Mouse (Mus musculus): ENCODE data around the gene Scn9a.

The Scn9a gene

DNA sequence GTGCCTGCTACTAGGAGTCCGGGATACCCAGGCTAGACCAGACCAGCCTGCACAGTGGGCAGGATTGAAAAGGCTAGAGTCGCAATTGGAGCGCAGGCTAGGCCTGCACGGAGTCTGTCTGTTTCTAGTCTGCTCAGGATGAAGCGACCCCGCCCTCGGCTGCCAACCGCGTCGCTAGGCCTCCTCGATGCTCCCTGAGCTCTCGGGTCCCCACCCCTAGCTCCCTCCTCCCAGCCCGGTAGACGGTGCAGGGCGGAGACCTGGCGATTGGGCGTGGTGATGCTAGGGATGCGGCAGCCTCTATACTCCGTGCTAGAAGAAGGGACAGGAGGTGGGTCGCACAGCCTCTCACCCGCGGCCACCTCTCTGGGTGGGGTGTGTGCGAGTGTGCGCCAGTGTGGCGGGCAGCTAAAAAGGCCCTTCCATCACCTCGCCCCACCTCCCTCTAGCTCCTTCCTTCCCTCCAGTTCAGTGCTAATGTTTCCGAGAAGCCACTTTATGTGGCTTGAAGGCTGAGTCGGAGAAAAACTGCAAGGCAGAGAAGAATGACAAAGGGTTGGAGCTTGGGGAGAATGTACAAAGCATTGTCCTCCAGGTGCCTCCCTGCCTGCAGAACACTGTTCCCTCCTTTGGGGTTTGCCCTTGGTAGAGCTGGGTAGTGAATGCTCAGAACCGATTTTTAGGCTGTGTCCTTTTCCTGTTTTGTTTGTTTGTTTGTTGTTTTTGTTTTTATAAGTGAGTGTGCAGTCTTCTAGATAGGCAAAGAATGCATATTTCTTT is at the start of gene Scn9a:
Scn9a (minus strand) TSS at position 383 of the 780 bp plus-strand sequence.
- DNase-seq (ENCODE audit: extremely low spot score, low read depth, low spot score) = no peak

DNA sequence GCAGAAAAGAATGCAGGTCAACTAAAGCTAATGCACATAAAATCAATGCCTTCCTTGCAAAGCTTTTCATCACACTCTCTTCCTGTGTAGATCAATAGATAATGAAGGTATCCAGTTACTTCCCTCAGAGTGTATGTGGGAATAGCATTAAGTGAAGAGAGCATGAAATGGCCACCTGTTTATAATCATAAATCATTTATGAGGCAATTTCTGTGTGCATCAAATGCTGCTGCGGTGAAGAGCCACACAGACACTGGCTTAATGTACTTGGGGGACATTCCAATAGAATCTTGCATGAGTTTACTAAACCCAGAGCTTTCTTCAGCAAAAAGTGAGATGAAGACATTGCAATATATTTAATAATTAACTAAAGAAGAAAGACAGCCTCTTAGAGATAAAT is 27.2 kb upstream of the Scn9a start:
- DNase-seq (ENCODE audit: extremely low spot score, low read depth, low spot score) = no peak

DNA sequence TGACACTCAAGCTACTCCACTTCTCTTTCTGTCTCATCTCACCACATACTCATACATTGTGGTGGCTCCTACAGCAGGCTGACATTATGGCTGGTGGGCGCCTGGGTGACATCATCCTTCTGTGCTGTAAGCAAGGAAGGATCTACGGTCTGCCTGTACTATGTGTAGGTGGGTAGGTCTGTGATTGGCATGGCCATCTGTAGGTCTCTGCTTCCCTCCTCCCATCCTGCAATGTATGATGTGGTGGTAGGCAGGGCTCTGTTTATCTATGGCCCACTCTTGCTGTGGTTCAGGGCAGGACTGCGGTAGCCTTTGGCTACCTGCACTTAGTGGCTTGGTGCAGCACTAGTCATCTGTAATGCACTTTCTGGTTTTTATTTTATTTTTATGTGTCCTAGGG is 21.7 kb upstream of the Scn9a start:
- DNase-seq (ENCODE audit: extremely low spot score, low read depth, low spot score) = no peak

DNA sequence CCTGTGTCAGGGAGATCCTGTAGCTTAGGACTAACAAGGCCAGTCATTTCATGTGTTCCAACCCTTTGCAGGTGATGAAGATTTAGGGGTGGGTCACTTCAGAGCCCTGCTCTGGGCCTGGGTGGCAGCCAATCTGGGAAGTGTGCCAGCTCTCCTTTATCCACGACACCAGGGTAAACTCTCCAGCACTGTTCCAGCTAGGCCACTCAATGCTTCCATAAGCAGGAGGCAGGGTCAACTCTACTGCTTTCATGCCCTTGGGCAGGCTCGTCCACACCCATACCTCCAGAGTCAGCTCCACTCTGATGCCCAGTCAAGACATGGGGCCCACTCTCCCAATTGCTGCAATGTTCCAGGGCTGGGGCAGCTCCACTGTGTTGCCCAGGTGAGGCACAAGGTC is 20.7 kb upstream of the Scn9a start:
- DNase-seq (ENCODE audit: extremely low spot score, low read depth, low spot score) = no peak

DNA sequence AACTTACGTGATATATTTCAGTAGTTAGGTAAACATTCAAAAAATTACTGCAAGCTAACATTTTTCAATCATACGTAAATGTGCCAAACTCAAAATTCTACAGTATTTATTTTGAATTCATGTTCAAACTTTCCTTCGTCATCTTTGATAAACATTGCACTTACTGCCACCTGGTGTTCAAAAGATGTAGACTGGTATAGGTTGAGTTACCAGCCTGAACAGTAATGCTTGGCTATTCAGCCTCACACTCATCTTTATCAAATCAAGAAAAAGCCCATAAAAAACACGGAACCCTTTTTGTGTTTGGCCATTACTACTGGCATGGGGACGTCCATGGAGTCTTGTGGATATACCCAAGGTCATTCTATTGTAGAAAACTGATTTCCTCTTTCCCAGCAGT is 9.6 kb upstream of the Scn9a start:
- peak; percentile 12 for DNase-seq (ENCODE audit: extremely low spot score, low read depth, low spot score)

DNA sequence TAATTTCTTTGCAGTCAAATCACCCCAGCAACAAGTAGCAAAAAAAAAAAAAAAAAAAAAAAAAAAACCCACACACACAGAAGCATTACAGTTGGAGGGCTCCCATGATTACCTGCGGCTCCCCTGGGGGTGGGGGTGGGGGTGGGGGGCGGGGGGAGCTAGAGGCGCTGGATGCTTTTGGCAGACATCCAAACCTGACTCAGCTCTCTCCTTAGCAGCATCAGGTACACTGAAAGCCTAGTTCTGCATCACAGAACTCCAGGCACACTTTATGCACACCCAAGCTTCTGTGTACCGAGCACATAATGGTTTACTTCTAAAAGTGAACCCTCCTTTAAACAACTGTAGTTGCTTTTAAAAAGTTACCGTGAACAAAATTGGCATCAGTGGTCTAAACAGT is 2.0 kb downstream of the Scn9a start:
- DNase-seq (ENCODE audit: extremely low spot score, low read depth, low spot score) = no peak

DNA sequence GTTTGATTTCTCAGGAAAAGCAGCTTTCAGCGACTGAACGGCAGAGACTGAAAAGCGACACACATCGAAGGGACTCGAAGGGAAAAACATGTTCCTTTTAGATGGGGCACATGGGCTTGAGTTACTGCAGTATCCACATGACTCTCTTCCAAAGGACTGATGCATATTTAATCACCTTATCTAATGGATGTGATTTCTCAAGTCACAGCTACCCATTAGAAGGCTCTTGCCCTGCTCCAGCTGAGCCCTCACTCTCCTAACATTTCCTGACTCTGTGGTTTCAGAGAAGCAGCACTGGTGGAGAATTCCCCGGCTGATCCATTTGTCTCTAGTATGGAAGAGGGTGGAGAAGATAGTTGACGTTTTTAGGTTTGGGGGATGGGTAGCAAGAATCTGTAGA is 23.7 kb downstream of the Scn9a start:
- no peak for DNase-seq (ENCODE audit: extremely low spot score, low read depth, low spot score)

DNA sequence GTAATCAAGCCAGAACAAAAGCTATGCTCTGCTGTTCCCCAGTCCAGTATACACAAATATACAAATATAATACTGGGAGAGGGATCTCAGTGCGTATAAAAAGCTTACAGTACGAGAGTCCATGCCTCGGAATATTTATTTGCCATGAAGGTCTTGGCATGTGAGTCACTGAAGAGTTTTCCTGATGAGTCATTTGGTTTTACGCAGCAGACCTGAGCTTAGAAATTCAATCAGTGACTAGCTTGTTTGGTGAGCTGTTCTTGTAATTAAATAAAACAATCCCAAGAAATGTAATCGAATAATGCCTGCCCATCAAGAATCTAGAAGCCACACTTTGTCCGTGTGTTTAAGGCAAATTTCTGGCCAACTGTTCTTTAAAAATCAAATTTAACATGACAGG is 37.4 kb downstream of the Scn9a start:
- no peak for DNase-seq (ENCODE audit: extremely low spot score, low read depth, low spot score)

DNA sequence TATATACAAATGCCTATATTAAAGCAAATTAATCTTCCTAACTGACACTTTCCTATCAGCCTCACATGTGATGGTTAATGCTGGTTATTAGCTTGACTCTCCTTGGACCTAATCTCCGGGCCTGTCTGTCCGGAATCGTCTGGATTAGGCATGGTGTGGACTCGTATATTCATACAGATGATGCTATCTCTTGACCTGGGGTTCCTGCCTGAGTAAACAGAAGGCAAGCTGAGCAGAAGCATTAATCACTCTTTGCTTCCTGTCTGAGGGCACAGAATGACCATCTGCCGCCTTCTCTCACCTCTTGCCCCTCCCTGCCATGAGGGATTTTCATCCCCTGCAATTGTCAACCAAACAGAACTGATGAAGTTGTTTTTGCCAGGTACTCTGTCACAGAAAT is 38.6 kb downstream of the Scn9a start:
- no peak for DNase-seq (ENCODE audit: extremely low spot score, low read depth, low spot score)

DNA sequence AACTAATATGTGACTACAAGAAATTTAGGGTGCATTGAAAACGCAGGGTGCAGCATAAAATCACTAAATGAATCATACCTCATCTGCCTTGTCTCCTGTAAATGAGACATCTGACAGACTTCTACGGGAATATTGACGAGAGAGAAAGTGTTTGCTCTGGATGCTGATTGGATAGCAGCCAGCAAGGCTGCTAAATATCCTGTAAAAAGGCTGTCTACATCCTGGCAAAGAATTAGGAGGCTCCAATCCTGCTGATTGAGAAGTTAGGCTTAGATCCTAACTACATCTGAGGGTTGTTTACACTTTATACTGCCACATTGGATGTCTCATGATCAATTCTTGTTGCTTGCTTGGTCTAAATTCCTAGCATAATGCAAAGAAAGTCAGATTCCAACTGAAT is 44.6 kb downstream of the Scn9a start:
- no peak for DNase-seq (ENCODE audit: extremely low spot score, low read depth, low spot score)

DNA sequence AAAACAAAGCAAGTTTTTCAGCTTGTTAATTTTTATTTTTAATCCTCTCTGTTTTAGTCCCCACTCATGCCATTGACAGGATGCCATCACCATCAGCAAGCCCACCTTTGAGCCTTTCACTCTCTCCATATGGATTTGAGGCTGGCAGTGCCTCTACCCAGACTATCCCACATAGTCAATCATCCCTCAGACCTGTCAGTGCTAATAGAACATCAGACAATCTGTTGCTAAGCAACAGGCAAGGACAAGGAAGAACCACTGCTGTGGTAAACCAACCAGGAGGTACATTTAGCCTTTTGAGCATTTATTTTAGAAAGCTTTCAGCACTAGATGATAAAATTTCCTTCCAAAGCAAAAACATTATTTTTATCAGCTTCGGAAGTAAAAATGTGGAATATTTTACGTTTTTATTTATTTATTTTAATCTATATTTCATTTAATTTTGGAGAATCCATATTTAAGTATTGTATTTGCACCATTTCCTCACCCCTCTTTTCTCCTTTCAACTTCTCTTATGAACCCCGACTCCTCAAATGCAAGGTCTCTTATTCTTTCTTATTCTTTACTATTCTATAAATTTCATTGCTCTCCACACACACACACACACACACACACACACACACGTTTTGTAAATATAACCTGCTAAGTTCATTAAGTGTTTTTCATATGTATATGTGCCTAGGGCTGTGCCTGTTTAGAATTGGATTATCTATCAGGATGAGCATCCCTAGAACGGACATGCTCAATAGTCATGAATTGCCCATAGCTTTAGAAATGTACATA is 54.5 kb downstream of the Scn9a start:
- no peak for DNase-seq (ENCODE audit: extremely low spot score, low read depth, low spot score)

DNA sequence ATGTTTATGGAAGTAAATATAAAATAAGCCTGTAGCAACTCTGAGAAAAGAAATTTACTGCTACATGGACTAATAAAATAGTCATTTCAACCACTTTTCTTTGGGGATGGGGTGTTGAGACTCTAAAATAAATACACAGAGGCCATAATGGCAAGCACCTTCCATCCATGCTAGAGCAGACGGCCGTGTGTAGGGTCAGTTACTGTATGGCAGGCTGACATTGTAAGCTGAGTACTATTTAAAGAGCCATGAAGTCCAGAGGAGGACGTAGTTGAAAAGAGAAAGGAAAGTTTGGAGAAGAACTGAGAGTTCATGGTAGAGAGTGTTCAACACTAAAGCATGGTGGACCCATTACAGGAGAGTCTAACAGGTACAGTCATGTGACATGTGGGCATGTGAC is 86.5 kb downstream of the Scn9a start:
- no peak for DNase-seq (ENCODE audit: extremely low spot score, low read depth, low spot score)

DNA sequence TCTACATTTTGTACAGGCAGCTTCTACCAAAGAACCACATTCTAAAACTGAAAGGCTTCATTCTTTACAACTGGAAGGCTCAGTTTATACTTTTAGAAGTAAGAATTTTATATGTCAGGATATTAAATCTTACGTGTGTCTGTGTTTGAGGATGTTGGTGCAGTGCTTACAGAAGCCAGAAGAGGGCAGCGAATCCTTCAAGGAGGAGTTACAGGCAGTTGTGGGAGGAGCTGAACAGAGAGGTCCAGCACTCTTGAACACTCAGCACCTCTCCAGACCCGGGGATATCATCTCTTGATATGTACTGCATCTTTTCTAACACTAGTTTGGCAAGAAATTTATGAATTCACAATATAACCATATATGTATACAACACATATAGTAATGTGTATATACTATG is 114.8 kb downstream of the Scn9a start:
- DNase-seq (ENCODE audit: extremely low spot score, low read depth, low spot score) = no peak

DNA sequence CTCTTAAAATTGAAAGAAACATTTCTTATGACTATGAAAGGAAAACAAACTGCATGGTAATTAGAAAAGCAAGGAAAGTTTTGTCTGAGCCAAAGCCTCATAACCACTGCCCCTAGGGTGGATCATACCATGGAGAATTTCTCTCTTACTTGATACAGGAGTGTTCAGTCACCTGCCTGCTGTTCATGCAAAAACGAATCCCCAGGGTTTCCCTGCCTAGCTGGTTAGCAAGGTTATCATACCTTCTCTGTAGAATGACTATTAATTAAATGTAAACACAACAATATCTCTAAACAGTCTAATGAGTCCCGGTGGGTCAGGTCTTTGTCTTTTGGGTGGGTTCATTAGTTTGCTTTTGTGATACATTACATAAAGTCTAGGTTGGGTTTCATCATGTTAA is 123.3 kb downstream of the Scn9a start:
- no peak for DNase-seq (ENCODE audit: extremely low spot score, low read depth, low spot score)

DNA sequence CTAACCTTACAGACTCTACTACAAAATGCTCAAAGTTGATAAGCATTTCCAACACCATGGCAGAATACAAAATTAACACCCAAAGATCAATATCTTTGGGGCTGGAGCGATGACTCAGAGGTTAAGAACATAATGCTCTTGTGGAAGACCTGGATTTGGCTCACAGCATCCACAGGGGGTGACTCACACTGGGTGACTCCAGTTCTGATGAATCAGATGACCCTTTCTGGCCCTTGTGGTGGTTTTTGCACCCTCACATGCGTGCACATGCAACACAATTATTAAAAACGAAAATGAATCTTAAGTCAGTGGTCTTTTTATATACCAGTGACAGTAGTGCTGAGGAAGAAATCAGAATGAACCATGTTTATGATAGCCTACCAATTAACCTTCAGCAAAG is 126.7 kb downstream of the Scn9a start:
- DNase-seq (ENCODE audit: extremely low spot score, low read depth, low spot score) = no peak

DNA sequence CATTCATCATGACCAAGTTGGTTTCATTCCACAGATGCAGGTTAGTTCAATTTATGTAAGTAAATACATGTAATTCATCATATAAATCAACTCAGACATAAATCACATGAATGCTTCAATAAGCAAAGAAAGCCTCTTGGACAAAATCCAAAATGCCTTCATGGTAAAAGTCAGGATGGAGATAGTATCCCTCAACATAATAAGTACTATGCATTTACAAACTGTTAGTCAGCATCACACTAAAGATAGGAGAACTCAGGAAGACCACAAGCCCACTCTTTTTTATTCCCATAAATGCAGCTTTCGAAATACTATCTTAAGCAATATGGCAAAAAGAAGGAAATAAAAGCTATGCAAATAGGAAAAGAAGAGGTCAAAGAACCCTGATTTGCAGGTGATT is 127.1 kb downstream of the Scn9a start:
- DNase-seq (ENCODE audit: extremely low spot score, low read depth, low spot score) = no peak

DNA sequence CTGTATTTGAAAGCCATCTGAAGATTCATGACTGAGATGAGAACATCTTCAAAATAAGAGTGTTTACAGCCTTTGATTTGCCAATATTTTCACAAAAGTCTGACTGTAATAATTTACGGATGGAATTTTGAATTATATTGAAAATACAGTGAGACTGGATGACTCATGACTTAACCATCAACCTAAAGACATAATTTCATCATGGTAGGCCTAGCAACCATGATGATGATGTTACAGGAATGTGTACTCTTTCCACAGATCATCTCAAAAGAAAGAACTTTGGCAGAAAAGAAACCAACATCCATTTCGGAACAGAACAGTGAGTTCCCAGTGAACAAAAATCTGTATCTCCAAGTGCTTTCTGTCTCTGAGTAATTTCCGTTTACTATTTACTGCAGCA is 132.6 kb downstream of the Scn9a start:
- no peak for DNase-seq (ENCODE audit: extremely low spot score, low read depth, low spot score)

DNA sequence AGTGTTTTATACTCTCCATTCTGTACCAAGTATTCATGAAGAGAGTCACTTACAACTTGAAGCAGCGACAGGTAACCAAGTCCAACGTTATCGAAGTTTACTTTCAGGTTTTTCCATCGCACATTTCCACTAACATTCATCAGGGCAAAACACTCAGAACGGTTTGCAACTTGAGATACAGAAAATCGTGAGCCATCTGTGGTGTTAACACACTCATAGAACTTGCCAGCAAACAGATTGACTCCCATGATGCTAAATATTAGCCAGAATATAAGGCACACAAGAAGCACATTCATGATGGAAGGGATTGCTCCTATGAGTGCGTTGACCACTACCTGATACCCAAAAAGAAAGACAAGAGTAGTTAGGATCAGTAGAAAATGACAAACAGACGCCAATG is 140.2 kb downstream of the Scn9a start:
- DNase-seq (ENCODE audit: extremely low spot score, low read depth, low spot score) = no peak

DNA sequence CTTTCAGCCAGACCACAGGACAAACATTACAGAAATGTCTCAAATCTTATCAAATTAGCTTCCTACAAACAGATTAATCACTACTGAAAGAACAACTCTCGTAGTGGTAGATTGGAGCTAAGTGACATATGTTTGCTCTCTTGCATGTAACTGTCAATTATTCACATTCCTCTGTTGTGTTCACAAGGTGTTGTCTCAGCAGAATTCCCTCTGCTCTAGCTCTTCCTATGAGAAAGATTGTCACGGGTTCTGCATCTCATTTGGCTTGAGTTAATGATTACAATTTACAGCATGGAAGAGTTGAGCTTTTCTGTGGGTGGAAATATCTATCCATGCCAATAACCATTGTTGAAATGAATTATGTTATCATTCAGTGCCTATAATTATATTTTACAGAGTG is 156.4 kb downstream of the Scn9a start:
- no peak for DNase-seq (ENCODE audit: extremely low spot score, low read depth, low spot score)

DNA sequence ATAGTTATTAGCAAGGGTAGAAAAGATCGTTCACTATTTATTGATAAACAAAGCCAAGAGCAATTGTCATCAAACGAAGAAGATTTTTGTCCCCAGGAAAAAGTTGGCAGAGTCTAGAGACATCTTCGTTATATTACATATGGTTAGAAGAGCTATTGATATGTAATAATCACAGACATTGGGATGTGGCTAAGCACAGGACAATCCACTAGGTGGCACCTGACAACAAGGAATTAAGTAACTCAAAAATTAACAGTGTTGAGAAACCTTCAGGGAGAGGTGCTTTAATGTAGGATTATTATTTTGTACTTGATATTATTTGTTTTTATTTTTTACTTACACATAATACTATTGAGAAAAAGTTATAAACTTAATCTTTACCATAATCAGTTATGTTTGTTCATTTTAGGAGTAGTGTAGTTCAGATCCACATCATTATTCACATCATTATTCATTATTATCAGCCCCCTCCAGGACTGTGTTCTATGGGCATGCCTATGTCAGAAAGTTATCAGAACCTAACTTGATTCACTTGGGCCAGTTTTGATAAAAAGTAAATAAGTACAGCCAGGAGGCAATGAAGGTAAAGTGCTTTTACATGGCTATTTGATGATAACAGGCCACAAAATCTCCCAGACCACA is 161.5 kb downstream of the Scn9a start:
- no peak for DNase-seq (ENCODE audit: extremely low spot score, low read depth, low spot score)

DNA sequence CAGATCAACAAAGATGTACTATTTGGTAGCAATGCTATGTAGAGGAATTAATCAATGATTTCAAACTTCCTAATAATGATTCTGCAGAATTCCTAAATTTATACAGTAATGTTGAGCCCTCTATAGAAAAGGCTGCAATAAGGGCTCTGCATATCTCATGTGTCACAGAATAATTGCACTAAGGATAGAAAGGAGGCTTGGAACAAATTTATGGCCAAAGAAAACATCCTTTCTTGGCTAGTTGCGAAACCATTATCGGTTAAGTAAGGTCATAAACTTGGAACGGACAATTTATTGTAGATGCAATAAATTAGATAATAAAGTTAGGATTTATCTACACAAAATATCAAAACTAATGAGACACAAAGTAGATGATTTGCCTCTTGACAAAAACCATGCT is 169.3 kb downstream of the Scn9a start:
- DNase-seq (ENCODE audit: extremely low spot score, low read depth, low spot score) = no peak

DNA sequence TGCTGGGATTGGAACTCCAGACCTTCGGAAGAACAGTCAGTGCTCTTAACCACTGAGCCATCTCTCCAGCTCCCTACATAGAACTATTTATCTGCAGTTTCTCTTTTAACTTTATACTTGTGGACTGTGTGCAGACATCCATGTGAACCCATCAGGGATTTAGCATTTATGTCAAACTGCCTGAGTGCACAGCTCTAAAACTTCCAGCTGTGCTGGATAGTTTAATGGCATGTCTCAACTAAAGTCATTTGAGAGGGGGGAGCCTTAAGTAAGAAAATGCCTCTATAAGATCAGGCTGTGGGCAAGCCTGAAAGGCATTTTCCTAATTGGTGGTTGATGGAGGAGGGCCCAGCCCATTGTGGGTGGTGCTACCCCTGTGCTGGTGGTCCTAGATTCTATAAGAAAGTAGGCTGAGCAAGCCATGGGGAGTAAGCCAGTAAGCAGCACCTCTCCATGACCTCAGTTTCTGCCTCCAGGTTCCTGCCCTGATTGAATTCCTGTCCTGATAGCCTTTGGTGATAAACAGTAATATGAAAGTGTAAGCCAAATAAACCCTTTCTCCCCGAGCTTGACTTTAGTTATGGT is 169.8 kb downstream of the Scn9a start:
- no peak for DNase-seq (ENCODE audit: extremely low spot score, low read depth, low spot score)

All from hindlimb bud, embryonic 11.5 days (tissue).